Mouse (Mus musculus) liver, embryonic 11.5 days (tissue): Measurements from ENCODE around the gene Gm28042. TPM values are rescaled to one million over a fixed set of nuclear protein-coding genes. Genes with fewer than 3 reads are reported as not detected.

Experiments
- ATAC-seq: fragments of 200-750 bp; cut with Nextera tagmentation; replicated peaks from 2 replicates; pipeline ENCODE4 v1.8.0; 2017; ENCODE audit warnings: moderate number of reproducible peaks, mild to moderate bottlenecking, moderate TSS enrichment, moderate library complexity; ENCODE audit not compliant: low FRiP score
- DNase-seq: peaks from one replicate; pipeline ENCODE4 v3.0.0-alpha.2; 2017; ENCODE audit warnings: low spot score
- H3K27ac ChIP-seq: fragments of 300-500 bp; sonication (generic); 2 replicates; pipeline ENCODE4 v1.5.1; 2014; ENCODE audit warnings: mild to moderate bottlenecking, low read depth, low read length, control low read depth
- H3K27me3 ChIP-seq: fragments of 300-500 bp; sonication (generic); replicated peaks from 2 replicates; pipeline ENCODE4 v1.6.1; 2014; ENCODE audit warnings: low read length, mixed read lengths; ENCODE audit not compliant: control insufficient read depth, insufficient read depth
- H3K36me3 ChIP-seq: fragments of 300-500 bp; sonication (generic); 2 replicates; pipeline ENCODE4 v1.6.1; 2014; ENCODE audit warnings: mild to moderate bottlenecking, low read length, moderate library complexity, mixed read lengths; ENCODE audit not compliant: control insufficient read depth, insufficient read depth
- H3K4me1 ChIP-seq: fragments of 300-500 bp; sonication (generic); replicated peaks from 2 replicates; pipeline ENCODE4 v1.6.1; 2014; ENCODE audit warnings: low read length, mixed read lengths; ENCODE audit not compliant: control insufficient read depth, insufficient read depth
- H3K4me2 ChIP-seq: fragments of 300-500 bp; sonication (generic); 2 replicates; pipeline ENCODE4 v1.6.1; 2014; ENCODE audit warnings: mild to moderate bottlenecking, control low read depth, moderate library complexity
- H3K4me3 ChIP-seq: fragments of 300-500 bp; sonication (generic); 2 replicates; pipeline ENCODE4 v1.5.1; 2014; ENCODE audit warnings: low read depth, low read length, control low read depth
- H3K9ac ChIP-seq: fragments of 300-500 bp; sonication (generic); 2 replicates; pipeline ENCODE4 v1.6.1; 2014; ENCODE audit warnings: low read depth, low read length, control low read depth
- H3K9me3 ChIP-seq: fragments of 300-500 bp; sonication (generic); 2 replicates; pipeline ENCODE4 v1.6.1; 2016; ENCODE audit warnings: low read length, inconsistent platforms, mixed read lengths; ENCODE audit not compliant: control insufficient read depth
- WGBS: fragments of 180-500 bp; shearing (Covaris S2); extraction: QIAGEN DNeasy Blood & Tissue Kit; methylation state at CpG from one replicate; pipeline ENCODE4 v1.1.7; 2014; 5-methylcytosine and 5-hydroxymethylcytosine counted together
- polyA plus RNA-seq: library from polyadenylated mRNA; unstranded; fragments of >200 nt; fragmentation: Nextera tagmentation; extraction: Ambion mirVana; gene quantifications from 2 replicates; pipeline ENCODE4 v1.2.1, GENCODE M21; 2014

Gene Gm28042
- polyA plus RNA-seq, 1 experiment from 2014 or later: 1.9 TPM

DNA sequence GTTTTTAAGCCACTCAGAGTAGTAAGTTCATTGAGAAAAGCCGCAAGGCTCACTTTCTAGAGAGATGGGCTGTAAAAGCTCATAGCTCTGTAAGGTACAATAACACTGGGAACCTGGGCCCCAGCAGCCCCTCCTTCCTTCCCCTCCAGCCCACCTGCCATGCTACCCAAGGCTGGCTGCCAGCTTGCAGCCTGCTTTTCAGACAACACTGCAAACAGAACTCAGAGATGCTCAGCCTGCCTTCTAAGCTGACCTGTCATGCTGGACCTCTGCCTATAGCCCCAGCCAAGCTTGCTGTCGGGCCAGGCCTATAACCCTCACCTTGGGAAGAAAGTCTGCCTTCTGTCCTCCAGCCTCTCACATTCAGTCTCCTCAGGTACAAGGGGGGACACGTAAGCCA, 17.4 kb downstream of the Gm28042 start:
- H3K9ac ChIP-seq: no peak overlapping the region
- H3K36me3 ChIP-seq: peaks cover 12% of the 10 kb centered on the region

DNA sequence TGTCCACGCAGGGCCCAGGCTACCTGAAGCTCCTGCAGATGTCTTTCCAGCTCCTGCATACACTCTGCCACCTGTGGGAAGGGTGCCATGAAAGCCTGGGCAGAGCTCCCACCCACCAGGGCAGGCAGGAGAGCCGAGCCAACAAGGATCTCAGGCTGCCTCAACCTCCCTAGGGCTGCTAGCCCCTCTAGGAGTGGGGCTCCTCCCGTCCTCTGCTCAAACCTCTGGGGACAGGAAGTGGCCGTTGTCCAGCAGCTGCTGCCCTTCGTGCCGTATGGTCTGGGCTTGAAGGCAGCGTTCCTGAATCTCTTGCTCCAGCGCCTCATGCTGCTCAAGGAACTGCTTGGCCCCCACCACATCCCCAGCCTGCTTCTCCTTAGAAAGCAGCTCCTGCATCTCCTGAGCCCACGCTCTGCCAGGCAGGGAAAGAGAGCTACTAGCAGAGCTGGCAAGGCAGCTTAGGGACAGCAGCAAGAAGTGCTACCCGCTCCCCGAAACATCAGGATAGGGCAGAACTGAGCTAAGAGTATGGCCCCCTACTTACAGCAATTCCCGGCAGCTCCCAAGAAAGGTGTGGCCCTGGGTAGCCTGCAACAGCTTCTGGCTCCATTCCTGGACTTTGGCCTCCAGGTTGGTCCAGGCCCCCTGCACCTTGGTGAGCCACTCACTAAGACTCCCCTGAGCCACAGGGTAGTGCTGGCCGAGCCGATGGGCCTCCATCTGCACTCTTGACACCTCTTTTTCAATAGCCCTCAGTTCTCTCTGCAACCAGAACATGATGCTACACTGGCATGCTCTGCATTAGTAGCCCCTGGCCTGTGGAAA, 19.4 kb downstream of the Gm28042 start:
- H3K4me2 ChIP-seq: no peak overlapping the region
- H3K4me1 ChIP-seq: peaks cover 2% of the 10 kb centered on the region; the same call in 1 of the 2 replicates
- H3K4me3 ChIP-seq: no peak overlapping the region
- no peaks in the 10 kb centered on the region for H3K27me3 ChIP-seq
- H3K27ac ChIP-seq: no peak overlapping the region
- no peaks in the 10 kb centered on the region for H3K36me3 ChIP-seq
- no peak overlapping the region for H3K9ac ChIP-seq
- WGBS: 65% methylated on average over 14 of the region's 14 CpGs
- no peaks in the 10 kb centered on the region for H3K9me3 ChIP-seq
- DNase-seq (no peak), ATAC-seq (no peak)

More for the DNA sequence above, 17.4 kb downstream of the Gm28042 start:
- WGBS: 61% methylated on average over 3 of the region's 3 CpGs
- ATAC-seq (no peak), DNase-seq (no peak)
- no peaks in the 10 kb centered on the region for H3K27me3 ChIP-seq
- H3K4me2 ChIP-seq: no peak overlapping the region
- peaks cover 2% of the 10 kb centered on the region; the same call in 1 of the 2 replicates for H3K4me1 ChIP-seq
- no peak overlapping the region for H3K27ac ChIP-seq
- no peaks in the 10 kb centered on the region for H3K9me3 ChIP-seq
- H3K4me3 ChIP-seq: no peak overlapping the region

- H3K9me3 ChIP-seq: no peaks in the 10 kb centered on the region
- ATAC-seq (no peak), DNase-seq (no peak)
- no peaks in the 10 kb centered on the region for H3K27me3 ChIP-seq
- no peak overlapping the region for H3K4me2 ChIP-seq
- H3K27ac ChIP-seq: no peak overlapping the region
- H3K4me3 ChIP-seq: no peak overlapping the region
- peaks cover 2% of the 10 kb centered on the region; the same call in 1 of the 2 replicates for H3K4me1 ChIP-seq
- 74% methylated on average over 9 of the region's 9 CpGs for WGBS
- H3K9ac ChIP-seq: no peak overlapping the region
- H3K36me3 ChIP-seq: no peaks in the 10 kb centered on the region
These were observed 20.9 kb downstream of the Gm28042 start for GRCm38 (mm10) chr2:120048173-120048572.

GRCm38 (mm10) chr2:120049632-120050274, 22.5 kb downstream of the Gm28042 start:
- ATAC-seq (peak; percentile 41; the same call in 1 of the 2 replicates), DNase-seq (no peak)
- Histone ChIP-seq H3K4me2 (no peak overlapping the region), H3K9ac (no peak overlapping the region), H3K36me3 (no peaks in the 10 kb centered on the region), H3K27ac (no peak overlapping the region), H3K4me1 (no peaks in the 10 kb centered on the region), H3K9me3 (no peaks in the 10 kb centered on the region), H3K4me3 (no peak overlapping the region), H3K27me3 (no peaks in the 10 kb centered on the region)
- 62% methylated on average over 10 of the region's 10 CpGs for WGBS

DNA sequence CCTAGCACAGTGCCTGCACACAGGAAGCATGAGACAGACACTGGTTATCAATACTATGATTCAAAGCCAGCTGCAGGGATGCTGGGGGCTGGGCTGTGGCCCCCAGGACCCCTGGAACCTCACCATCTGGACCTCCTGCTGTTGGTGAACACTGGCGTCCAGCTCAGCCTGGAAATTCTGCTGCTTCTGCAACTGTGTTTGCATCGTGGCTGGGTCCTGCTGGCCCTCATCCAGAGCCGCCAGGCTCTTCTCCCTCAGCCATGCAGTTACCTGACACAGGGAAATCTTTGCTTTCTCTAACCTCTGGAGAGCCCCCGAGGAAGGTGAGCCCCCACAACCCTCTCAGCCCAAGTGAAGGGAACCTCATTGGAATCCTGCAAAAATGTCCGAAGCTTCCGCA, 24.1 kb downstream of the Gm28042 start:
- Histone ChIP-seq H3K27ac (no peak overlapping the region), H3K4me3 (no peak overlapping the region), H3K9ac (no peak overlapping the region), H3K4me2 (no peak overlapping the region), H3K4me1 (no peaks in the 10 kb centered on the region), H3K27me3 (no peaks in the 10 kb centered on the region), H3K9me3 (no peaks in the 10 kb centered on the region), H3K36me3 (no peaks in the 10 kb centered on the region)
- DNase-seq (no peak), ATAC-seq (no peak)
- WGBS: 63% methylated on average over 6 of the region's 6 CpGs

GRCm38 (mm10) chr2:120054771-120055552, 27.7 kb downstream of the Gm28042 start:
- H3K4me1 ChIP-seq: no peaks in the 10 kb centered on the region
- H3K4me2 ChIP-seq: no peak overlapping the region
- H3K9ac ChIP-seq: no peak overlapping the region
- no peaks in the 10 kb centered on the region for H3K9me3 ChIP-seq
- H3K27me3 ChIP-seq: no peaks in the 10 kb centered on the region
- 75% methylated on average over 12 of the region's 12 CpGs for WGBS
- no peak for DNase-seq
- H3K4me3 ChIP-seq: no peak overlapping the region
- no peaks in the 10 kb centered on the region for H3K36me3 ChIP-seq
- H3K27ac ChIP-seq: no peak overlapping the region
- no peak for ATAC-seq

DNA sequence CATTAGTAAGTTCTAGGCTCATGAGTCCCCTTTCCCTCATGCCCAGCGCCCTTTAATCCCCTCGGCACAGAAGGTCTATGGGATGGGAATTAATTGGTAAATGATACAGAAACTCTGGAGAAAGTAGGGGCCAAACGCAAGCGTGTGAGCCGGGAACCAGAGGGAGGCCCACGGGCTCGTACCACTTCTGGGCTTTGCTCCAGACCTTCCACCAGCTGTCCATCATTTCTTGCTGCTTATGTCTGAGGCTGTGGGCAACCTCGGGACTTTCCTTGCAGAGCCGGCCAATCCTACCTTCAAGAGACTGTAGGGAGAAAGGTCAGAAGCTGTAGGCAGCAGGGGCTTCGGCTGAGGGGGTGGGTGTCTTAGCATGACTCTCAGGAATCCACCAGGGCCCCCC, 28.6 kb downstream of the Gm28042 start:
- H3K4me2 ChIP-seq: no peak overlapping the region
- DNase-seq (no peak), ATAC-seq (no peak)
- H3K4me3 ChIP-seq: no peak overlapping the region
- H3K4me1 ChIP-seq: no peaks in the 10 kb centered on the region
- H3K36me3 ChIP-seq: no peaks in the 10 kb centered on the region
- no peaks in the 10 kb centered on the region for H3K27me3 ChIP-seq
- no peak overlapping the region for H3K27ac ChIP-seq
- no peak overlapping the region for H3K9ac ChIP-seq
- H3K9me3 ChIP-seq: no peaks in the 10 kb centered on the region
- WGBS: 82% methylated on average over 10 of the region's 10 CpGs

DNA sequence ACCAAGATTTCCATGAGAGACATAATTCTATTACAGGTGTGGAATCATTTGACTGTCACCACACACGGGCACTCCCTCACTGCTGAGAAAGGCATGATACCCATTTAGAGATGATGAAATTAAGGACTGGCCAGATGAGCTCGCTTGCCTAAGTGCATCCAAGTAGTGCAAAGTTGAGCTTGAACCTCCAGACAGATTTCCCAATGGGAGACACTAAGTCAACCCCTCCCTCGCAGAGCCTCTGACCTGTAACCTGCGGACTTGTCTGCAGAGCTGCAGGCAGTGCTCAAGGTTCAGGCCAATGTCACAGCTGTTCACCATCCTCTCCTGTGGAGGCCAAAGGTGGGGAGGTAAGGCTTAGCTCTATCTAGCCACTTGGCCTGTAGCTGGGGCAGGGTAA, 31.5 kb downstream of the Gm28042 start:
- Histone ChIP-seq H3K36me3 (no peaks in the 10 kb centered on the region), H3K27me3 (no peaks in the 10 kb centered on the region), H3K9ac (no peak overlapping the region), H3K4me3 (no peak overlapping the region), H3K27ac (no peak overlapping the region), H3K4me2 (no peak overlapping the region), H3K4me1 (no peaks in the 10 kb centered on the region), H3K9me3 (no peaks in the 10 kb centered on the region)
- DNase-seq (no peak), ATAC-seq (no peak)
- WGBS: 76% methylated on average over 4 of the region's 4 CpGs
